Comparison of ENCODE assay signal across 8 mouse cellular contexts in genomic region chr12:100337351-100338018, GRCm38 (mm10).
DNase-seq lines count a peak whose midpoint lies in the region; ATAC-seq and TF ChIP-seq lines count a peak whose summit lies in the region.
"Had no signal": no experiment of that assay in that cellular context is flagged by ENCODE, and none has a peak within 500 bp of the region (broad histone marks: within the 10 kb centered on the region; RNA-seq: fewer than 3 reads in every experiment).

No protein-coding gene starts in this region.

- TF ChIP-seq RAD21 in CH12.LX (IDR thresholded peaks at IDR 0.05; ENCODE audit: low read depth, low read length): peak; percentile 77

- H3K27ac ChIP-seq in CH12.LX (ENCODE audit: insufficient read depth, low read depth): no peak overlapping the region
- no peak overlapping the region for H3K27ac ChIP-seq in forebrain, embryonic 11.5 days (ENCODE audit: low read depth, low read length)
- H3K27ac ChIP-seq in midbrain, embryonic 11.5 days (ENCODE audit: low read depth, low read length): peak overlapping the region; percentile 62
- H3K27ac ChIP-seq: limb, embryonic 12.5 days had no signal

- TF ChIP-seq EP300 in CH12.LX (IDR thresholded peaks at IDR 0.05; ENCODE audit: low read length): no peak

- peaks cover 0 to 19% of the 10 kb centered on the region in 2 experiments; a peak in 2 of 4 replicates for H3K4me1 ChIP-seq in CH12.LX (ENCODE audit: control insufficient read depth in 1 of 2, insufficient read depth in 2 of 2)
- H3K4me1 ChIP-seq in forebrain, embryonic 11.5 days (replicated peaks; ENCODE audit: control insufficient read depth, insufficient read depth, low read length): 0 out of 2 replicates have a peak, but pooled peaks cover 2% of the 10 kb centered on the region
- peaks cover 15% of the 10 kb centered on the region for H3K4me1 ChIP-seq in midbrain, embryonic 11.5 days (ENCODE audit: control insufficient read depth, insufficient read depth, low read length)
- H3K4me1 ChIP-seq: limb, embryonic 12.5 days had no signal

- no peak overlapping the region for H3K9ac ChIP-seq in CH12.LX (ENCODE audit: insufficient read depth, low read depth)
- no peak overlapping the region for H3K9ac ChIP-seq in forebrain, embryonic 11.5 days (ENCODE audit: low read length)
- H3K9ac ChIP-seq in midbrain, embryonic 11.5 days (ENCODE audit: low read length): no peak overlapping the region
- H3K9ac ChIP-seq: limb, embryonic 12.5 days had no signal

- dilution Hi-C loops in CH12.LX (cut with MboI; ENCODE audit: extremely low pct_ligation_motif_present, extremely low pct_unique_long_range_greater_than_20kb, low sequenced_read_pairs): no loop called here

- TF ChIP-seq CTCF in CH12.LX (conservative IDR thresholded peaks at IDR 0.05 in 1 of 2, IDR thresholded peaks at IDR 0.05 in 1 of 2; ENCODE audit: low read depth in 2 of 2, low read length in 2 of 2): peak in 1 of 2 experiments; percentile 77; a peak in 2 of 4 replicates

- WGBS in forebrain, embryonic 11.5 days: 62% methylated on average over 5 of the region's 5 CpGs
- WGBS in midbrain, embryonic 11.5 days: 62% methylated on average over 5 of the region's 5 CpGs

- H3K79me2 ChIP-seq in CH12.LX (replicated peaks; ENCODE audit: control insufficient read depth, extremely low read depth, insufficient read depth, poor library complexity, severe bottlenecking): no peaks in the 10 kb centered on the region

- DNase-seq in CH12.LX (ENCODE audit: extremely low read depth) (no peak), MN1 (ENCODE audit: low spot score) (peak; percentile 59)
- no peak for DNase-seq in forebrain, embryonic 11.5 days (ENCODE audit: low spot score)
- DNase-seq in midbrain, embryonic 11.5 days (ENCODE audit: low spot score, missing footprints): peak; percentile 89
- DNase-seq in ovary, postnatal 36 days (ENCODE audit: low spot score): no peak
- DNase-seq in frontal cortex, postnatal 36 days (ENCODE audit: low spot score in 2 of 2): no peak
- no peak for DNase-seq in spleen, postnatal 36 days (ENCODE audit: low spot score in 2 of 2)

- no peaks in the 10 kb centered on the region for H3K27me3 ChIP-seq in CH12.LX (replicated peaks)
- no peaks in the 10 kb centered on the region for H3K27me3 ChIP-seq in forebrain, embryonic 11.5 days (ENCODE audit: control insufficient read depth, insufficient read depth, low read length)
- H3K27me3 ChIP-seq in midbrain, embryonic 11.5 days (ENCODE audit: control insufficient read depth, insufficient read depth, low read length): no peaks in the 10 kb centered on the region
- H3K27me3 ChIP-seq: limb, embryonic 12.5 days had no signal

- no peak overlapping the region for H3K4me2 ChIP-seq in CH12.LX (ENCODE audit: insufficient read depth, low read depth, poor library complexity, severe bottlenecking)
- no peak overlapping the region for H3K4me2 ChIP-seq in forebrain, embryonic 11.5 days (ENCODE audit: low read depth, low read length, severe bottlenecking)
- H3K4me2 ChIP-seq in midbrain, embryonic 11.5 days: no peak overlapping the region
- H3K4me2 ChIP-seq: limb, embryonic 12.5 days had no signal

- H3K36me3 ChIP-seq in CH12.LX (replicated peaks in 1 of 2; ENCODE audit: control insufficient read depth in 1 of 2, insufficient read depth in 1 of 2, low read length in 1 of 2): peaks cover 2 to 10% of the 10 kb centered on the region in 2 experiments
- no peaks in the 10 kb centered on the region for H3K36me3 ChIP-seq in forebrain, embryonic 11.5 days (ENCODE audit: control insufficient read depth, insufficient read depth, low read length)
- no peaks in the 10 kb centered on the region for H3K36me3 ChIP-seq in midbrain, embryonic 11.5 days (ENCODE audit: control insufficient read depth, insufficient read depth, low read length)

- no peaks in the 10 kb centered on the region for H3K9me3 ChIP-seq in CH12.LX (replicated peaks; ENCODE audit: low read length)
- no peaks in the 10 kb centered on the region for H3K9me3 ChIP-seq in forebrain, embryonic 11.5 days (ENCODE audit: control insufficient read depth, low read length)
- no peaks in the 10 kb centered on the region for H3K9me3 ChIP-seq in midbrain, embryonic 11.5 days (ENCODE audit: control insufficient read depth, low read length)
- H3K9me3 ChIP-seq: limb, embryonic 12.5 days had no signal

- ATAC-seq in forebrain, embryonic 11.5 days (replicated peaks; ENCODE audit: low FRiP score): peak; percentile 56; the same call in 1 of the 2 replicates
- ATAC-seq in midbrain, embryonic 11.5 days (ENCODE audit: low FRiP score): peak; percentile 79

- in situ Hi-C loops in CH12.LX (cut with MboI; ENCODE audit: low pct_ligation_motif_present, low pct_unique_long_range_greater_than_20kb, low sequenced_read_pairs): loop anchor here (5.0 kb wide), 1 partner anchor 135 kb away; no protein-coding TSS in a partner anchor

- TF ChIP-seq POLR2A in CH12.LX (IDR thresholded peaks at IDR 0.05; ENCODE audit: low read depth, low read length): no peak

- H3K4me3 ChIP-seq in CH12.LX (replicated peaks in 1 of 3; ENCODE audit: low read depth in 2 of 3, low read length in 2 of 3, poor library complexity in 1 of 3): no peak overlapping the region
- no peak overlapping the region for H3K4me3 ChIP-seq in forebrain, embryonic 11.5 days (ENCODE audit: low read depth, low read length)
- no peak overlapping the region for H3K4me3 ChIP-seq in midbrain, embryonic 11.5 days (ENCODE audit: low read depth, low read length)
- H3K4me3 ChIP-seq: limb, embryonic 12.5 days had no signal

TF ChIP-seq in CH12.LX, 34 proteins besides CTCF, POLR2A, EP300 and RAD21:
- TF ChIP-seq USF1 (IDR thresholded peaks at IDR 0.05; ENCODE audit: low read depth, low read length) (no peak), ZC3H11A (IDR thresholded peaks at IDR 0.05; ENCODE audit: low read depth, low read length) (peak; percentile 62), SMC3 (IDR thresholded peaks at IDR 0.05; ENCODE audit: low read depth, low read length) (peak; percentile 84)

Comparison
In these comparisons a context has a peak if more than half of its experiments do, and no peak if none do; other contexts are left out.
1. DNase-seq: peak in MN1 (single experiment) and midbrain, embryonic 11.5 days (single experiment); none in CH12.LX (single experiment), forebrain, embryonic 11.5 days (single experiment), ovary, postnatal 36 days (single experiment), frontal cortex, postnatal 36 days (0 of 2) and spleen, postnatal 36 days (0 of 2).